Mouse (Mus musculus) ES-E14 (cell line): ENCODE data around the gene Arhgap11a. TPM values are rescaled to one million over a fixed set of nuclear protein-coding genes. Genes with fewer than 3 reads are reported as not detected.

Experiments used
- DNase-seq: peaks from one replicate; pipeline ENCODE4 v3.0.0-alpha.2; 2013; ENCODE audit warnings: low read depth, low spot score
- H3K27ac ChIP-seq: 2 replicates; pipeline ENCODE4 v1.5.1; 2012; ENCODE audit warnings: low read depth, mild to moderate bottlenecking, low read length, moderate library complexity, mixed read lengths; ENCODE audit not compliant: poor library complexity, insufficient read depth, severe bottlenecking
- H3K36me3 ChIP-seq: 2 replicates; pipeline ENCODE4 v1.6.1; 2012; ENCODE audit warnings: mild to moderate bottlenecking, low read length, moderate library complexity, mixed read lengths; ENCODE audit not compliant: control insufficient read depth, poor library complexity, insufficient read depth, severe bottlenecking
- H3K4me1 ChIP-seq, 2 experiments: fragments of 150-350 bp in 1 of 2; sonication (generic) in 1 of 2; 2 replicates each; pipeline ENCODE4 v1.6.1; 2012; ENCODE audit warnings: low read length in 2 of 2, mild to moderate bottlenecking in 1 of 2, mixed read lengths in 1 of 2; ENCODE audit not compliant: control insufficient read depth in 2 of 2, insufficient read depth in 2 of 2, poor library complexity in 1 of 2
- H3K4me3 ChIP-seq, 2 experiments: fragments of 150-350 bp in 1 of 2; sonication (generic) in 1 of 2; 2 replicates each; pipeline ENCODE4 v1.5.1; 2012; ENCODE audit warnings: low read length in 2 of 2, low read depth in 1 of 2, mild to moderate bottlenecking in 1 of 2, mixed read lengths in 1 of 2; ENCODE audit not compliant: insufficient read depth in 1 of 2, poor library complexity in 1 of 2, severe bottlenecking in 1 of 2
- H3K9ac ChIP-seq: 2 replicates; pipeline ENCODE4 v1.6.1; 2012; ENCODE audit warnings: low read depth, mild to moderate bottlenecking, low read length, mixed read lengths; ENCODE audit not compliant: poor library complexity, insufficient read depth, severe bottlenecking
- H3K9me3 ChIP-seq: fragments of 150-350 bp; sonication (generic); 2 replicates; pipeline ENCODE4 v1.6.1; 2012; ENCODE audit warnings: low read depth, mild to moderate bottlenecking, low read length; ENCODE audit not compliant: control insufficient read depth, insufficient read depth
- CHD2 ChIP-seq: IDR thresholded peaks from 2 replicates; pipeline ENCODE4 v1.6.1; 2014; ENCODE audit warnings: mild to moderate bottlenecking, low read depth, low read length, inconsistent platforms
- HCFC1 ChIP-seq: IDR thresholded peaks from 2 replicates; pipeline ENCODE4 v1.6.1; 2012; ENCODE audit warnings: low read length, inconsistent platforms, borderline replicate concordance; ENCODE audit not compliant: insufficient read depth
- MAFK ChIP-seq: IDR thresholded peaks from 2 replicates; pipeline ENCODE4 v1.6.1; 2014; ENCODE audit warnings: mild to moderate bottlenecking, low read depth, low read length, inconsistent platforms; ENCODE audit not compliant: insufficient read depth
- ZC3H11A ChIP-seq: IDR thresholded peaks from 2 replicates; pipeline ENCODE4 v1.6.1; 2012; ENCODE audit warnings: low read depth, mild to moderate bottlenecking, inconsistent platforms, low read length, borderline replicate concordance
- ZNF384 ChIP-seq: IDR thresholded peaks from 2 replicates; pipeline ENCODE4 v1.6.1; 2012; ENCODE audit warnings: low read depth, low read length, inconsistent platforms
- in situ Hi-C, 2 experiments: fragments of 600-800 bp; cut with MboI; formaldehyde crosslinking; loops; one replicate each; pipeline ENCODE4 v1.15.1; 2025; ENCODE audit warnings: low sequenced_read_pairs in 2 of 2, inconsistent platforms in 1 of 2; ENCODE audit not compliant: unreplicated experiment in 2 of 2
- total RNA-seq: library from RNA; depleted of rRNA; stranded (reverse); fragments of 300-350 nt; gene quantifications from 2 replicates; pipeline ENCODE4 v1.2.3, GENCODE M21; 2012

The Arhgap11a gene
- total RNA-seq, 1 experiment: 25.2 TPM

GRCm38 (mm10) chr2:113870115-113870514, 21.7 kb upstream of the Arhgap11a start:
- no peak overlapping the region for H3K9ac ChIP-seq
- no peak for TF ChIP-seq ZC3H11A
- TF ChIP-seq MAFK: no peak
- TF ChIP-seq ZNF384: no peak
- TF ChIP-seq HCFC1: no peak
- no peak for TF ChIP-seq CHD2
- in situ Hi-C loops: no loop called here
- DNase-seq: no peak
- no peaks in the 10 kb centered on the region for H3K36me3 ChIP-seq
- H3K9me3 ChIP-seq: no peaks in the 10 kb centered on the region
- H3K27ac ChIP-seq: no peak overlapping the region
- no peaks in the 10 kb centered on the region for H3K4me1 ChIP-seq
- H3K4me3 ChIP-seq: no peak overlapping the region

GRCm38 (mm10) chr2:113868404-113868803, 19.9 kb upstream of the Arhgap11a start:
- H3K4me3 ChIP-seq: no peak overlapping the region
- no peaks in the 10 kb centered on the region for H3K9me3 ChIP-seq
- H3K9ac ChIP-seq: no peak overlapping the region
- no peak overlapping the region for H3K27ac ChIP-seq
- H3K4me1 ChIP-seq: no peaks in the 10 kb centered on the region
- no peak for TF ChIP-seq ZNF384
- no peaks in the 10 kb centered on the region for H3K36me3 ChIP-seq
- in situ Hi-C loops: no loop called here
- no peak for DNase-seq

- in situ Hi-C loops: no loop called here
Measured at GRCm38 (mm10) chr2:113866155-113866554, 17.7 kb upstream of the Arhgap11a start.

GRCm38 (mm10) chr2:113849141-113849540, 680 bp upstream of the Arhgap11a start:
- no peaks in the 10 kb centered on the region for H3K9me3 ChIP-seq
- H3K4me1 ChIP-seq: peaks cover 0 to 3% of the 10 kb centered on the region in 2 experiments; a peak in 2 of 4 replicates
- TF ChIP-seq ZC3H11A: no peak
- no peak for TF ChIP-seq MAFK
- TF ChIP-seq CHD2: no peak
- no peak for TF ChIP-seq ZNF384
- TF ChIP-seq HCFC1: no peak
- in situ Hi-C loops: loop anchor here in 1 of 2 experiments (25.0 kb wide), 1 partner anchor 288 kb away; no protein-coding TSS in a partner anchor
- peak overlapping the region; percentile 82 to 97 for H3K4me3 ChIP-seq
- no peak for DNase-seq
- no peak overlapping the region for H3K27ac ChIP-seq
- peaks cover 7% of the 10 kb centered on the region for H3K36me3 ChIP-seq
- peak overlapping the region; percentile 24; the same call in 1 of the 2 replicates for H3K9ac ChIP-seq

More at GRCm38 (mm10) chr2:113866155-113866554, 17.7 kb upstream of the Arhgap11a start:
- TF ChIP-seq MAFK: no peak
- TF ChIP-seq ZNF384: no peak
- TF ChIP-seq CHD2: no peak
- TF ChIP-seq HCFC1: no peak
- no peak for TF ChIP-seq ZC3H11A
- no peak for DNase-seq
- Histone ChIP-seq H3K9me3 (no peaks in the 10 kb centered on the region), H3K4me1 (no peaks in the 10 kb centered on the region), H3K4me3 (no peak overlapping the region), H3K27ac (no peak overlapping the region), H3K36me3 (no peaks in the 10 kb centered on the region), H3K9ac (no peak overlapping the region)

GRCm38 (mm10) chr2:113847678-113848244, 700 bp downstream of the Arhgap11a start:
- DNase-seq: no peak
- Histone ChIP-seq H3K9ac (peak overlapping the region; percentile 99), H3K4me3 (peak overlapping the region; percentile 82 to 97), H3K27ac (peak overlapping the region; percentile 85; the same call in 1 of the 2 replicates), H3K36me3 (peaks cover 15% of the 10 kb centered on the region), H3K4me1 (peaks cover 0 to 3% of the 10 kb centered on the region in 2 experiments; a peak in 2 of 4 replicates), H3K9me3 (no peaks in the 10 kb centered on the region)
- TF ChIP-seq MAFK (no peak), HCFC1 (no peak), ZC3H11A (no peak), ZNF384 (no peak), CHD2 (no peak)
- in situ Hi-C loops: loop anchor here in 1 of 2 experiments (25.0 kb wide), 1 partner anchor 290 kb away; no protein-coding TSS in a partner anchor
